Mouse (Mus musculus): ENCODE data around the gene Olfr1454.

The Olfr1454 gene

GRCm38 (mm10) chr19:13060310-13060709 is at the start of gene Olfr1454:
TSS of gene Olfr1454 (plus strand) at chr19:13060610.
- no peak for DNase-seq

- DNase-seq: no peak
Observed at GRCm38 (mm10) chr19:13028227-13028626, 32.2 kb upstream of the Olfr1454 start, which contains the start of gene Olfr1453. TSS of gene Olfr1453 (minus strand) at chr19:13028327.

- no peak for DNase-seq
Observed at GRCm38 (mm10) chr19:13093908-13094307, 33.5 kb downstream of the Olfr1454 start.

GRCm38 (mm10) chr19:13097791-13098190 is 37.4 kb downstream of the Olfr1454 start, which contains the start of gene Olfr1457:
TSS of gene Olfr1457 (minus strand) at chr19:13097891.
- DNase-seq: no peak

- DNase-seq: no peak
Observed at GRCm38 (mm10) chr19:13106675-13107074, 46.3 kb downstream of the Olfr1454 start, which contains the start of gene Olfr1458. TSS of gene Olfr1458 (minus strand) at chr19:13106775.

Data from right cerebral cortex, postnatal 14 days (tissue).